Mouse (Mus musculus): Measurements from ENCODE around the gene Psen1. TPM values are rescaled to one million over a fixed set of nuclear protein-coding genes. Genes with fewer than 3 reads are reported as not detected.

Gene Psen1
- polyA plus RNA-seq, 1 experiment: 20.2 TPM

- no peaks in the 10 kb centered on the region for H3K27me3 ChIP-seq (ENCODE audit: control insufficient read depth, insufficient read depth, low read length)
- H3K4me3 ChIP-seq (ENCODE audit: extremely low read depth, insufficient read depth, insufficient read length): no peak overlapping the region
- TF ChIP-seq POLR2A (IDR thresholded peaks at IDR 0.05; ENCODE audit: low read depth, low read length) (no peak), CTCF (IDR thresholded peaks at IDR 0.05; ENCODE audit: extremely low read depth, insufficient read depth, insufficient read length, insufficient replicate concordance) (no peak)
- no peak for DNase-seq (ENCODE audit: low read depth in 1 of 2, low spot score in 2 of 2)
- no peaks in the 10 kb centered on the region for H3K4me1 ChIP-seq (ENCODE audit: control insufficient read depth, insufficient read depth, insufficient read length)
- 90% methylated on average over 6 of the region's 6 CpGs for WGBS
- H3K27ac ChIP-seq (ENCODE audit: insufficient read depth, low read length): no peak overlapping the region
- peaks cover 44% of the 10 kb centered on the region for H3K36me3 ChIP-seq (ENCODE audit: control insufficient read depth, insufficient read depth, low read length)
Observed at GRCm38 (mm10) chr12:83721281-83721680, 33.3 kb downstream of the Psen1 start.

- H3K27me3 ChIP-seq (ENCODE audit: control insufficient read depth, insufficient read depth, low read length): no peaks in the 10 kb centered on the region
- TF ChIP-seq CTCF (IDR thresholded peaks at IDR 0.05; ENCODE audit: extremely low read depth, insufficient read depth, insufficient read length, insufficient replicate concordance) (no peak), POLR2A (IDR thresholded peaks at IDR 0.05; ENCODE audit: low read depth, low read length) (no peak)
- no peak overlapping the region for H3K4me3 ChIP-seq (ENCODE audit: extremely low read depth, insufficient read depth, insufficient read length)
- no peak overlapping the region for H3K27ac ChIP-seq (ENCODE audit: insufficient read depth, low read length)
- H3K36me3 ChIP-seq (ENCODE audit: control insufficient read depth, insufficient read depth, low read length): peaks cover 39% of the 10 kb centered on the region
- no peaks in the 10 kb centered on the region for H3K4me1 ChIP-seq (ENCODE audit: control insufficient read depth, insufficient read depth, insufficient read length)
- WGBS: 85% methylated on average over 3 of the region's 3 CpGs
- DNase-seq (ENCODE audit: low read depth in 1 of 2, low spot score in 2 of 2): no peak
Observed at GRCm38 (mm10) chr12:83723037-83723436, 35.1 kb downstream of the Psen1 start.

GRCm38 (mm10) chr12:83726510-83727308 is 38.8 kb downstream of the Psen1 start:
- H3K4me1 ChIP-seq (ENCODE audit: control insufficient read depth, insufficient read depth, insufficient read length): no peaks in the 10 kb centered on the region
- H3K27ac ChIP-seq (ENCODE audit: insufficient read depth, low read length): no peak overlapping the region
- H3K36me3 ChIP-seq (ENCODE audit: control insufficient read depth, insufficient read depth, low read length): peaks cover 58% of the 10 kb centered on the region
- H3K27me3 ChIP-seq (ENCODE audit: control insufficient read depth, insufficient read depth, low read length): no peaks in the 10 kb centered on the region
- no peak for TF ChIP-seq POLR2A (IDR thresholded peaks at IDR 0.05; ENCODE audit: low read depth, low read length)
- no peak for TF ChIP-seq CTCF (IDR thresholded peaks at IDR 0.05; ENCODE audit: extremely low read depth, insufficient read depth, insufficient read length, insufficient replicate concordance)
- no peak for DNase-seq (ENCODE audit: low read depth in 1 of 2, low spot score in 2 of 2)
- 87% methylated on average over 12 of the region's 12 CpGs for WGBS
- H3K4me3 ChIP-seq (ENCODE audit: extremely low read depth, insufficient read depth, insufficient read length): no peak overlapping the region

- TF ChIP-seq CTCF (IDR thresholded peaks at IDR 0.05; ENCODE audit: extremely low read depth, insufficient read depth, insufficient read length, insufficient replicate concordance): no peak
- no peak for TF ChIP-seq POLR2A (IDR thresholded peaks at IDR 0.05; ENCODE audit: low read depth, low read length)
- no peak for DNase-seq (ENCODE audit: low read depth in 1 of 2, low spot score in 2 of 2)
- 93% methylated on average over 5 of the region's 5 CpGs for WGBS
- Histone ChIP-seq H3K4me3 (ENCODE audit: extremely low read depth, insufficient read depth, insufficient read length) (no peak overlapping the region), H3K36me3 (ENCODE audit: control insufficient read depth, insufficient read depth, low read length) (peaks cover 61% of the 10 kb centered on the region), H3K4me1 (ENCODE audit: control insufficient read depth, insufficient read depth, insufficient read length) (no peaks in the 10 kb centered on the region), H3K27me3 (ENCODE audit: control insufficient read depth, insufficient read depth, low read length) (no peaks in the 10 kb centered on the region), H3K27ac (ENCODE audit: insufficient read depth, low read length) (no peak overlapping the region)
Observed at GRCm38 (mm10) chr12:83732225-83732624, 44.3 kb downstream of the Psen1 start.

GRCm38 (mm10) chr12:83734047-83734446 is 46.1 kb downstream of the Psen1 start:
- no peak for DNase-seq (ENCODE audit: low read depth in 1 of 2, low spot score in 2 of 2)
- Histone ChIP-seq H3K4me1 (ENCODE audit: control insufficient read depth, insufficient read depth, insufficient read length) (no peaks in the 10 kb centered on the region), H3K36me3 (ENCODE audit: control insufficient read depth, insufficient read depth, low read length) (peaks cover 49% of the 10 kb centered on the region), H3K27me3 (ENCODE audit: control insufficient read depth, insufficient read depth, low read length) (no peaks in the 10 kb centered on the region), H3K4me3 (ENCODE audit: extremely low read depth, insufficient read depth, insufficient read length) (no peak overlapping the region), H3K27ac (ENCODE audit: insufficient read depth, low read length) (no peak overlapping the region)
- 87% methylated on average over 10 of the region's 10 CpGs for WGBS
- TF ChIP-seq POLR2A (IDR thresholded peaks at IDR 0.05; ENCODE audit: low read depth, low read length) (no peak), CTCF (IDR thresholded peaks at IDR 0.05; ENCODE audit: extremely low read depth, insufficient read depth, insufficient read length, insufficient replicate concordance) (no peak)

GRCm38 (mm10) chr12:83736236-83736635 is 48.3 kb downstream of the Psen1 start:
- peaks cover 34% of the 10 kb centered on the region for H3K36me3 ChIP-seq (ENCODE audit: control insufficient read depth, insufficient read depth, low read length)
- WGBS: 82% methylated on average over 8 of the region's 8 CpGs
- no peak for DNase-seq (ENCODE audit: low read depth in 1 of 2, low spot score in 2 of 2)

GRCm38 (mm10) chr12:83738651-83739050 is 50.7 kb downstream of the Psen1 start:
- whole genome bisulfite sequencing: 89% methylated on average over 1 of the region's 1 CpGs
- H3K4me1 ChIP-seq (ENCODE audit: control insufficient read depth, insufficient read depth, insufficient read length): no peaks in the 10 kb centered on the region
- no peak overlapping the region for H3K27ac ChIP-seq (ENCODE audit: insufficient read depth, low read length)
- TF ChIP-seq CTCF (IDR thresholded peaks at IDR 0.05; ENCODE audit: extremely low read depth, insufficient read depth, insufficient read length, insufficient replicate concordance) (no peak), POLR2A (IDR thresholded peaks at IDR 0.05; ENCODE audit: low read depth, low read length) (no peak)
- H3K36me3 ChIP-seq (ENCODE audit: control insufficient read depth, insufficient read depth, low read length): peaks cover 19% of the 10 kb centered on the region
- no peak overlapping the region for H3K4me3 ChIP-seq (ENCODE audit: extremely low read depth, insufficient read depth, insufficient read length)
- no peak for DNase-seq (ENCODE audit: low read depth in 1 of 2, low spot score in 2 of 2)
- no peaks in the 10 kb centered on the region for H3K27me3 ChIP-seq (ENCODE audit: control insufficient read depth, insufficient read depth, low read length)

More at GRCm38 (mm10) chr12:83736236-83736635, 48.3 kb downstream of the Psen1 start:
- H3K27ac ChIP-seq (ENCODE audit: insufficient read depth, low read length): no peak overlapping the region
- TF ChIP-seq CTCF (IDR thresholded peaks at IDR 0.05; ENCODE audit: extremely low read depth, insufficient read depth, insufficient read length, insufficient replicate concordance) (no peak), POLR2A (IDR thresholded peaks at IDR 0.05; ENCODE audit: low read depth, low read length) (no peak)
- H3K4me3 ChIP-seq (ENCODE audit: extremely low read depth, insufficient read depth, insufficient read length): no peak overlapping the region
- no peaks in the 10 kb centered on the region for H3K27me3 ChIP-seq (ENCODE audit: control insufficient read depth, insufficient read depth, low read length)
- no peaks in the 10 kb centered on the region for H3K4me1 ChIP-seq (ENCODE audit: control insufficient read depth, insufficient read depth, insufficient read length)

Data from spleen, adult 2 months (tissue).